Comparison of ENCODE assay signal across 13 mouse cellular contexts in genomic region chr17:89357241-89357640, GRCm38 (mm10).
"Had no signal": no experiment of that assay in that cellular context is flagged by ENCODE, and none has a peak within 500 bp of the region (broad histone marks: within the 10 kb centered on the region; RNA-seq: fewer than 3 reads in every experiment).

No protein-coding gene starts in this region.

- H3K4me3 ChIP-seq: midbrain, embryonic 13.5 days; midbrain, embryonic 15.5 days; neural tube, embryonic 12.5 days; stomach, embryonic 15.5 days had no signal

- H3K27ac ChIP-seq: midbrain, embryonic 13.5 days; midbrain, embryonic 15.5 days; neural tube, embryonic 12.5 days; stomach, embryonic 15.5 days; stomach, postnatal 0 days had no signal

- DNase-seq: lung, adult 18-20 months; lung, embryonic 14.5 days; lung, postnatal 10 days; lung, postnatal 4 days; right cerebral cortex, postnatal 14 days; thymus, adult 18-20 months; thymus, postnatal 14 days; thymus, postnatal 36 days had no signal

- ATAC-seq: midbrain, embryonic 13.5 days; midbrain, embryonic 15.5 days had no signal
